Mouse (Mus musculus) B cell, adult 62 days (primary cell): ENCODE data around the gene Max. TPM values are rescaled to one million over a fixed set of nuclear protein-coding genes. Genes with fewer than 3 reads are reported as not detected.

Experiments used
- total RNA-seq: library from RNA; stranded (reverse); gene quantifications from 4 replicates; pipeline ENCODE4 v1.2.4, GENCODE M21; 2023

The Max gene
- 171 to 176 TPM (median 175 TPM) in 4 replicates for total RNA-seq

GRCm38 (mm10) chr12:76961932-76962891 lies at the start of gene Max:
Gene Max, minus strand, starts transcription at chr12:76962201.

Other genes with a start within 250 kb of the Max start
- gene Churc1, start 196.7 kb downstream of the Max start, total RNA-seq: 31.5 to 42.8 TPM (median 35.9 TPM) in 4 replicates
- 8.9 to 15.2 TPM (median 13.4 TPM) in 4 replicates for gene Fntb, start 196.6 kb downstream of the Max start, total RNA-seq
- gene Gpx2, start 166.6 kb downstream of the Max start, total RNA-seq: 0.85 TPM in 1 of 4 replicates, not detected in the others
- gene Rab15, start 139.3 kb downstream of the Max start, total RNA-seq: not detected in 4 replicates